Mouse (Mus musculus) MEL (cell line): Measurements from ENCODE around the gene Cenpa. TPM values are rescaled to one million over a fixed set of nuclear protein-coding genes. Genes with fewer than 3 reads are reported as not detected.
"Not testable (repeated sequence)": the region's sequence is repeated elsewhere in the genome, so short reads cannot be mapped to it uniquely, and the experiment has no call there.

Source experiments
- DNase-seq: peaks from one replicate; pipeline ENCODE4 v3.0.0; 2011; ENCODE audit warnings: low read depth, low spot score
- H3K27ac ChIP-seq: 2 replicates; pipeline ENCODE4 v1.5.1; 2012; ENCODE audit warnings: low read depth, mild to moderate bottlenecking, control low read depth, low read length, moderate library complexity; ENCODE audit not compliant: control insufficient read depth
- H3K27me3 ChIP-seq, 2 experiments: fragments of 150-350 bp in 1 of 2; sonication (generic) in 1 of 2; 2 replicates each; pipeline ENCODE4 v1.6.1; 2012; ENCODE audit warnings: low read length in 2 of 2, mild to moderate bottlenecking in 2 of 2, improper control_type of control experiment in 1 of 2, moderate library complexity in 1 of 2; ENCODE audit not compliant: insufficient read depth in 2 of 2, control insufficient read depth in 1 of 2
- H3K36me3 ChIP-seq, 2 experiments: 2 replicates each; pipeline ENCODE4 v1.6.1; 2012 to 2014; ENCODE audit warnings: low read length in 2 of 2, improper control_type of control experiment in 1 of 2, inconsistent platforms in 1 of 2, mild to moderate bottlenecking in 1 of 2; ENCODE audit not compliant: insufficient read depth in 2 of 2, control insufficient read depth in 1 of 2
- H3K4me1 ChIP-seq, 2 experiments: fragments of 150-350 bp in 1 of 2; sonication (generic) in 1 of 2; 2 replicates each; pipeline ENCODE4 v1.6.1; 2012; ENCODE audit warnings: low read length in 2 of 2, improper control_type of control experiment in 1 of 2, mild to moderate bottlenecking in 1 of 2; ENCODE audit not compliant: insufficient read depth in 2 of 2, control insufficient read depth in 1 of 2
- H3K4me3 ChIP-seq, 2 experiments: fragments of 150-350 bp in 1 of 2; sonication (generic) in 1 of 2; 2 replicates each; pipeline ENCODE4 v1.5.1; 2012; ENCODE audit warnings: low read depth in 2 of 2, low read length in 2 of 2, mild to moderate bottlenecking in 2 of 2, moderate library complexity in 2 of 2, control low read depth in 1 of 2, improper control_type of control experiment in 1 of 2; ENCODE audit not compliant: control insufficient read depth in 1 of 2, insufficient read depth in 1 of 2
- H3K79me2 ChIP-seq: 2 replicates; pipeline ENCODE4 v1.6.1; 2012; ENCODE audit warnings: mild to moderate bottlenecking, low read length, moderate library complexity; ENCODE audit not compliant: control insufficient read depth, poor library complexity, insufficient read depth
- H3K9ac ChIP-seq: 2 replicates; pipeline ENCODE4 v1.6.1; 2012; ENCODE audit warnings: low read depth, mild to moderate bottlenecking, control low read depth, low read length, moderate library complexity; ENCODE audit not compliant: control insufficient read depth, poor library complexity, severe bottlenecking
- H3K9me3 ChIP-seq: fragments of 150-350 bp; sonication (generic); replicated peaks from 2 replicates; pipeline ENCODE4 v1.6.1; 2012; ENCODE audit warnings: mild to moderate bottlenecking, low read length, improper control_type of control experiment, moderate library complexity; ENCODE audit not compliant: insufficient read depth
- BHLHE40 ChIP-seq: IDR thresholded peaks from 2 replicates; pipeline ENCODE4 v1.6.1; 2012; ENCODE audit warnings: low read depth, mild to moderate bottlenecking, inconsistent platforms, low read length, improper control_type of control experiment, borderline replicate concordance
- EP300 ChIP-seq, 2 experiments: IDR thresholded peaks; 2 replicates each; pipeline ENCODE4 v1.6.1; 2011; ENCODE audit warnings: improper control_type of control experiment in 2 of 2, low read length in 2 of 2, low read depth in 1 of 2, mild to moderate bottlenecking in 1 of 2
- ETS1 ChIP-seq: IDR thresholded peaks from 2 replicates; pipeline ENCODE4 v1.6.1; 2012; ENCODE audit warnings: low read depth, mild to moderate bottlenecking, inconsistent platforms, low read length, improper control_type of control experiment, moderate library complexity
- GATA1 ChIP-seq: IDR thresholded peaks from 2 replicates; pipeline ENCODE4 v1.6.1; 2011; ENCODE audit warnings: low read depth, low read length, improper control_type of control experiment
- MXI1 ChIP-seq: IDR thresholded peaks from 2 replicates; pipeline ENCODE4 v1.6.1; 2011; ENCODE audit warnings: mild to moderate bottlenecking, low read depth, low read length, improper control_type of control experiment
- NELFE ChIP-seq: IDR thresholded peaks from 2 replicates; pipeline ENCODE4 v1.6.1; 2011; ENCODE audit warnings: low read depth, low read length, improper control_type of control experiment
- SIN3A ChIP-seq: IDR thresholded peaks from 2 replicates; pipeline ENCODE4 v1.6.1; 2012; ENCODE audit warnings: low read length, improper control_type of control experiment, inconsistent platforms
- TAL1 ChIP-seq: IDR thresholded peaks from 2 replicates; pipeline ENCODE4 v1.6.1; 2012; ENCODE audit warnings: mild to moderate bottlenecking, inconsistent platforms, low read length, moderate library complexity, mixed read lengths
- TBP ChIP-seq: IDR thresholded peaks from 2 replicates; pipeline ENCODE4 v1.8.0; 2011; ENCODE audit warnings: low read depth, low read length, improper control_type of control experiment
- TCF12 ChIP-seq: IDR thresholded peaks from 2 replicates; pipeline ENCODE4 v1.6.1; 2014; ENCODE audit warnings: low read depth, mild to moderate bottlenecking, inconsistent platforms, low read length, improper control_type of control experiment, moderate library complexity
- USF1 ChIP-seq: IDR thresholded peaks from 2 replicates; pipeline ENCODE4 v1.6.1; 2014; ENCODE audit warnings: low read depth, mild to moderate bottlenecking, inconsistent platforms, low read length, improper control_type of control experiment, moderate library complexity
- ZMIZ1 ChIP-seq: IDR thresholded peaks from 2 replicates; pipeline ENCODE4 v1.6.1; 2012; ENCODE audit warnings: low read depth, mild to moderate bottlenecking, inconsistent platforms, low read length, improper control_type of control experiment, moderate library complexity
- ZNF384 ChIP-seq: IDR thresholded peaks from 2 replicates; pipeline ENCODE4 v1.6.1; 2012; ENCODE audit warnings: low read depth, mild to moderate bottlenecking, inconsistent platforms, low read length, improper control_type of control experiment
- polyA plus RNA-seq, 2 experiments: library from polyadenylated mRNA; stranded (reverse) in 1 of 2; unstranded in 1 of 2; fragments of >175 nt in 1 of 2; fragments of >200 nt in 1 of 2; gene quantifications; 2 replicates each; pipeline versions ENCODE4 v1.2.1 to v1.2.4; 2012; ENCODE audit warnings: low replicate concordance in 2 of 2, low read depth in 1 of 2; ENCODE audit not compliant: insufficient read length in 2 of 2, insufficient read depth in 1 of 2, missing spikeins in 1 of 2
- total RNA-seq: library from RNA; depleted of rRNA; stranded (reverse); fragments of 300-350 nt; gene quantifications from 2 replicates; pipeline ENCODE4 v1.2.3, GENCODE M21; 2012

Cenpa gene
- total and polyA plus RNA-seq, 3 experiments: 100 to 566 (median 341) TPM

- H3K27me3 ChIP-seq: peaks cover 13 to 24% of the 10 kb centered on the region in 2 experiments
- no peak overlapping the region for H3K9ac ChIP-seq
- peaks cover 0 to 2% of the 10 kb centered on the region in 2 experiments; a peak in 2 of 4 replicates for H3K36me3 ChIP-seq
- TF ChIP-seq USF1 (no peak), EP300 (IDR thresholded peaks at IDR 0.05; ENCODE audit: low read depth in 1 of 2, low read length in 2 of 2) (peak in 1 of 2 experiments; percentile 49; a peak in 1 of 4 replicates), BHLHE40 (no peak), TAL1 (peak; percentile 64), TCF12 (peak; percentile 78), NELFE (0 out of 2 replicates have a peak, but pooled peaks have one; percentile 1), SIN3A (peak; percentile 55), MXI1 (no peak), GATA1 (peak; percentile 66), ZNF384 (no peak), TBP (no peak)
- H3K27ac ChIP-seq: no peak overlapping the region
- no peaks in the 10 kb centered on the region for H3K9me3 ChIP-seq
- peaks cover 10 to 15% of the 10 kb centered on the region in 2 experiments for H3K4me1 ChIP-seq
- DNase-seq: peak; percentile 86
- H3K4me3 ChIP-seq: no peak overlapping the region
- no peaks in the 10 kb centered on the region for H3K79me2 ChIP-seq
These were observed 33.9 kb downstream of the Cenpa start for GRCm38 (mm10) chr5:30700361-30701000.

- H3K27ac ChIP-seq: not testable (repeated sequence)
- H3K27me3 ChIP-seq: peaks cover 14 to 27% of the 10 kb centered on the region in 2 experiments
- TF ChIP-seq TBP: peak; percentile 87
- 0 out of 2 replicates have a peak, but pooled peaks have one; percentile 21 for TF ChIP-seq NELFE
- TF ChIP-seq GATA1: peak; percentile 65
- TF ChIP-seq ZMIZ1: peak; percentile 77
These were observed 34.8 kb downstream of the Cenpa start for GRCm38 (mm10) chr5:30701373-30701772.

DNA sequence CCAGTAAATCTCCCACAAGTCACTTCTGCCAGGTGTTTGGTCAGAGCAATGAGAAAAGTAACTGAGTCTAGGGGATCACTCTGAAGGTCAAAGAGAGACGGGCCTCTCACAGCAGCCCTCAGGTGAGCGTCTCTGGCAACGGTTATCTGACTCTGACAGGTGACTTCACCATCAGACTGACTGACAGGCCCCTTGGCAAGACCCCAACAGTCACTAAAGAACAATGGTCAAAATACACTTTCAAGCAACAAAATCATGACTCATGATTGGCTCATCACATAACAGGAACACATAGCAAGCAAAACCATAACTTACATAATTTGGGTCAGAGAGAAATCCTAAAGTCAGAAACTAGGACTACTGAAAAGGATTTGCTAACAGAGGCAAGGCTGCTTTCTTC, 35.3 kb downstream of the Cenpa start:
- TF ChIP-seq TBP (no peak), ETS1 (peak; percentile 25; the same call in 1 of the 2 replicates)
- Histone ChIP-seq H3K79me2 (no peaks in the 10 kb centered on the region), H3K9me3 (no peaks in the 10 kb centered on the region), H3K9ac (no peak overlapping the region), H3K36me3 (peaks cover 0 to 2% of the 10 kb centered on the region in 2 experiments; a peak in 2 of 4 replicates), H3K27me3 (peaks cover 12 to 29% of the 10 kb centered on the region in 2 experiments), H3K4me1 (peaks cover 10 to 15% of the 10 kb centered on the region in 2 experiments), H3K27ac (no peak overlapping the region), H3K4me3 (no peak overlapping the region; a peak in 1 of 4 replicates)
- peak; percentile 66 for DNase-seq

More at GRCm38 (mm10) chr5:30701373-30701772, 34.8 kb downstream of the Cenpa start:
- H3K9ac ChIP-seq, H3K9me3 ChIP-seq, H3K79me2 ChIP-seq, H3K36me3 ChIP-seq: not testable (repeated sequence)
- peak overlapping the region in 1 of 2 experiments; percentile 54; a peak in 1 of 4 replicates for H3K4me3 ChIP-seq
- peak; percentile 73 for DNase-seq
- H3K4me1 ChIP-seq: peaks cover 10 to 15% of the 10 kb centered on the region in 2 experiments
